Mouse (Mus musculus) left cerebral cortex, adult 11 months (tissue): ENCODE data around the gene Cdh4.
A peak's percentile ranks its signal among the peaks of the same experiment; 100 is the strongest.

ENCODE experiments used
- DNase-seq: peaks from one replicate; pipeline ENCODE4 v3.0.0; 2022; ENCODE audit warnings: low spot score

The Cdh4 gene

DNA sequence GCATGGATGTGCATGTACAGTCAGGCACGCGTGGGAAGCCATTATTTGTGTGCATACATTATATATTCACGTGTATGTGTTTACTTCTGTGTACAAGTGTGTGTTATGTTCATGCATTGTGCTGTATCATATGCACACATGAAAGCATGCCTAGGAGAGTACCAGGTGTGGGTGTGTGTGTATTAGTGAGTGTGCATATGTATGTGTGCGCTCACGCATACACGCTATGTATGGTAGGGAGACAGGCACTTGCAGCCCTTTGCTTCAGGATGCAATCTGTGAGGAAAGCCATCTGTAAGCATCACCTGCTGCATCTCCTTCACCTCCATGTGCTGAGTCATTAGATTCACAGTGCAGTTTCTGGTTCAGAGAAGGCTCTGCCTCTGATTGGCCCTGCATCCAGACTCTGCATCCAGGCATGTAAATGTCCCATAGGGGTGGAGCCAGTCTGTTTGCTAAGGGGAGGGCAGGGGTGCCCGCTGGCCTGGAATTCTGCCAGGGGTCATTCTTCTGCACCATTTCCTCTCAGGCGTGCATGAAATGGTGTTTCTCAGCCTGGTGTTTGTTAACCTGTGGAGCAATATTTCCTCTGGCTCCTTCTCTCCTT is 25.7 kb downstream of the Cdh4 start:
- no peak for DNase-seq

DNA sequence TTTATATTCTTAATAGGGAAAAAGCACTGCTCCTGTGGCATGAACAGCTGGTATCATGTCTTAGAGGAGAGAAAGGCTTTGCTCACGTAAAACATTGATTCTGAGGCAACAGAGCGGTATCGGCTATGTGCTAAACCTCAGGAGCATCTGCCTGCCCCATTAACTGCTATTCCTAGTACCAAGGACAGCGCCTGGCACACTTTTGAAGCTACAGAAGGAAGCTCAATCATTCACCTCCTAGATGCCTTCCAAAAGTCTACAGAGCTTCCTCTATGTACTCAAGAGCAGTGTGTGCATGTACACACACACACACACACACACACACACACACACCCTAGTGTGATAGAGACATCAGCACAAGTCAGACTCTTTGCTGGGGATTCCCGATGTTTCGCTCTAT is 34.4 kb downstream of the Cdh4 start:
- DNase-seq: no peak

DNA sequence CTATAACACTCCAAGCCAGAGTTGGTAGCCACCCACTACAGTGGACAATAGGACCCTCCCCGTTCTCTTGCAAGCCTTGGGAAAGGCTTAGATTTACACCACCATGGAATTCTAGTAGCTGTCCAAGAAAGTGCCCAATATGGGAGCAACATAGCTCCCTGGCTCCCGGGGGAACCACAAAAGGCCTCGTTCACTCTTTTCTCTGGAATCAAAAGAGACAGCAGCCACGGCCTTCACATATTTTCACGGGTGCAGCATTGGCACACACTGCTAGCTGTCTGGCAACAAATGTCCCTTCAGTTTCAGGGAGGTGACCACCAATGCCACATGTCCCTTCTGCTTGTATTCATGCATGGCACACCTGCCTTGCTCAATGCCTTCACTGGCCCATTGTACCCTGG is 38.6 kb downstream of the Cdh4 start:
- no peak for DNase-seq

DNA sequence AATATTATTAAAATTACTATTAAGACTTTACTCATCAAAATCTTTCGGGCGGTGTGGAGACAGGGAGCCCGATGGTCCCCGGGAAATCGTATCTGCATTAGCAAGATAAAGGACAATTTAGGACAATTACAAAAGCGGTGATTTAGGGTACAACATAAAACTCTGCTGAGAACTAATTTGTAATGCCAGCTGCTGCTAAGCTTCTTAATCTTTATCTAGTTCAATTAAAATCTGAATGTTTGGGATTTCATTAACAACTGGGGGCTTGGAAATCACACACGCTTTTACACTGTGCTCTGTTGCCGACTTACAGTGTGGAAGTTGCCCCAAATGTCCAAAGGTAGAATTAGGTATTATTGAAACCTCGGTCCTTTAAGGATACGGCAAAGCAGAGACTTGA is 39.1 kb downstream of the Cdh4 start:
- no peak for DNase-seq

DNA sequence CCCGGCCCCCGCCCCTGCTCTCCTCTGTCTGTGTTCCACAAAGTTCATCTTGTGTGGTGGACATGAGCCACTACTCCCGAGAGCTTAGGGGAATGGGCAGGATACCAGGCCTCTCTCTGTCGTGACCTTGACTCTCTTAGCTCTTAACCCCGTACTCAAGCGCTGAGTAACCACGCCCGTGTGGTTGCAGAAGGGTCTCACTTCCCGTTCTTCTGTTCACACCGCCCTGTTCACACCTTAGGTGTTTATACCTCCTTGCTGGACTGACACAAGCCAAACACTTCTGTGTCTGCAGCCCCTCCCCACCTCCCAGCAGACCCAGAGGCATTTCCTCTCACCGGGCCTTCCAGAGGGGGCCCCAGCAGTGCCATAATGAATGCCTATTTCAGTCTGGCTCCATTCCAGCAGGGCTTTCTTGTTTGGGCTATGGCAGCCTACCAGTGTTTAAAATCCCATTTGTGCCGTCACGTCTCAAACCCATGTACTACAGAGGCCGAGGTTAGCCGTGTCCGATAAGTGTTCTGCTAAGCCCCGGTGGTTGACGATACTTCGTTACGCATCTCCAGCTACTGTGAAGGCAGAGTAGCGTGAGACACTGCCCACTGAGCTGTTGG is 46.4 kb downstream of the Cdh4 start:
- DNase-seq: no peak

DNA sequence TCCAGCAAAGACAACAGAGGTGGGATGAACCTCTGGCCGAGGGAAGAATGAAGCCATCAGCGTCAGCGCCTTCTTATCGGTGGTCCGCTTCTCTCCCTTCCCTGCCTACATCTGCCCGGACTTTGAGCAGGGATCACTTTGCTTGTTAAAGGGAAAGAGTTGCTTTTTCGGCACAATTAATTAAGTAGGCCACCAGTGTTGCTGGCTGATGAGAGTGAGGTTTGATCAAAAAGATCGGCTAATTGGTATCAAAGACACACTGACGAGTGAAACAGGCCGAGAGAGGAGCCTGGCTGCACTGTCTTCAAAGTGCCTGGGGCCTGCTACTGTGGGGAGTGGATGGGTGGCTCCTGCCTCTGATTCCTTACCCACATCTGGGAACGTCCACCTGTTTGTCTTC is 49.7 kb downstream of the Cdh4 start:
- no peak for DNase-seq

DNA sequence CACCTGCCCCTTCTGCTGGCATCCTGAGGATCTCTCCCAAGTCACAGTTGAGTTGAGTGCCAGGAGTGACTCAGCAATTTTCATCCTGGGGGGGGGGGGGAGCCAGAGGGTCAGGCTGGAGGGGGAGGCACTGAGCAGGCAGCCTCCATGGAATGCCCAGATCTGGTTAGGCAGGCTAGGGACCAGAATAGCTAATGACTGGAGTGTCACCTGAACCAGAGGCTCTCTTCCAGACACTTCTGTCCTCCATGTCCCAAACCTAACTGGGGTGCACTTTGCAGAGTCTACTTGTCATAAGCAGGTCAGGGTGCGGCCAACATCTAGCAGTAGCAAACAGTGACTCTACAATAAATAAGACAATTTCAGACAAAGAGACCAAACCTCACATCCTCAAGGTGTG is 52.0 kb downstream of the Cdh4 start:
- DNase-seq: no peak

DNA sequence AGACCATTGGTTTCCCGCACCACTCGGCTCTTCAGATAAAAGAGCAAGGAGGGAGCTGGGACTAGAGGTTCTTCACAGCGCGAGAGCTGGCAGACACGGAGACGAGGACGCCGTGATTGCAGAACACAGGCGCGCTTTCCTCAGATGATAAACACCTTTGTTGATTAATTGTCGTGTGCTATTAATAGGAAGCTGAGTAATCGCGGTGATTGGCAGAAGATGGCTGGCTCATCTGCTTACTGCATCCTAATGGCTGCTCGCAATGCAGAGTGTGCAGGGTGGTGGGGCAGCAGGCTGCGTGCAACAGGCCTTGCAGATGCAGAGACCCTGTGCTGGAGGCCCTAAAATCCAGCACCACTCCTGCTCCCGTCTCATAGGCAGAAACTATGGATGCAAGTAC is 68.2 kb downstream of the Cdh4 start:
- DNase-seq: no peak

DNA sequence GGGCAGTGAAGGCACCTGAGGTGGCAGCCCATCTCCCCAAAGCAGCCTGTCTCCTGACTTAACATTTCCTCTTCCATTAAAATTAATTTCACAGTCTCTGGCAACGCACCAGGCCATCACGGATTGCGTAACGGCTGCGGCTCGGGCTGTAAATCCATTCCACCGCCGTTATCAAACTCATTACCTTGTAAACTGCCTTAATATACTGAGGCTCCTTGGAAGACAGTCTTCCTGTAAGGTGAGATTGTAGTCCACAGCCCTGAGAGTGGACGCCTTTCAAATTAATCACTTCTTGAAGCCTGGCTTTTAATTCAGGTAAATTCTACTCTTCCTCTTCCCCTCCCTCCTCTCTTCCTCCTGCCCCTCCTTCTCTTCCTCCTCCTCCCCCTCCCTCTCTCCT is 74.3 kb downstream of the Cdh4 start:
- DNase-seq: no peak

DNA sequence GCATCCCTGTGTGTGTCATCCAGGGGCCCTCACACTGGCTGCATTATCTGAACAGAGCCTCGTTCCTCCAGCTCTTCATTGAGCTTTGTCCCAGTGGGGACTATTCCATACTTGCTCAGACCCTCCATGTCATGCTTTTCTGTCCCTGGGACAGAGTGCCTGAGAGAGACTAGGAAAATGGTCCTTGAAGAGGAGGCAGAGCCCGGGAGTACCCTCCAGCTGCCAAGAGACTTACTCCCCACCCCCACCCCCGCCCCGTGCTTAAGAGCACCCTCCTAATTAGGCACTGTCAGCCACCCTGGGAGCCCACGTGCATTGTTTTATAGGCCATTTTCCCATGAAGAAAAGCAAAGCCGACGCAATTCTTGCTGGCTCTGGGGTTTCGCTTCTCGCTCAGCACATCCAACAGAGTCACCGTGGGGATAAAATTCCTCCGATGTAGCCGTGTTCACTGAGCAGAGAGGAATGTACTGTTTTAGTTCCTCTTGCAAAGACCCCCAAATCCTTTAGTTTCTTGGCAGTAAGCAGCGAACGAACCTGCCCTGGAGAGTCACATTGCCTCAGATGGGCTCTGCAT is 76.3 kb downstream of the Cdh4 start:
- DNase-seq: no peak

DNA sequence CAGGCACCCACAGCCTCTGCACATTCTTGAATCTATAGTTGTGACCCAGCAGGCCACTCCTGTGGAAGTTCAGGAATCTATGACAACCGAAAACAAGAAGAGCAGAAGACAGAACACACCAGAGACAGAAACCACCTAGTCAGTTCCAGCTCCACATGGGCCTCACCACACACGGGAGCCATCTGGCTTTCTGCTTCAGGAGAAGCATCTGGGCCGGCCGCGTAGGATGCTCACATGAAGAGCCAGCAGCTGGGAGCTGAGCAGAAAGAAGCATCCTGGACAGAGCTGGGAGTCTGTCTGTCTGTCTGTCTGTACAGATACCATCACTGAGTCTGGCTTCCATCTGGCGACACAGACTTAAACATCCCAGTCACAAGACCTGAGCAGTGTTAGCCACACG is 76.9 kb downstream of the Cdh4 start:
- DNase-seq: peak; percentile 18

DNA sequence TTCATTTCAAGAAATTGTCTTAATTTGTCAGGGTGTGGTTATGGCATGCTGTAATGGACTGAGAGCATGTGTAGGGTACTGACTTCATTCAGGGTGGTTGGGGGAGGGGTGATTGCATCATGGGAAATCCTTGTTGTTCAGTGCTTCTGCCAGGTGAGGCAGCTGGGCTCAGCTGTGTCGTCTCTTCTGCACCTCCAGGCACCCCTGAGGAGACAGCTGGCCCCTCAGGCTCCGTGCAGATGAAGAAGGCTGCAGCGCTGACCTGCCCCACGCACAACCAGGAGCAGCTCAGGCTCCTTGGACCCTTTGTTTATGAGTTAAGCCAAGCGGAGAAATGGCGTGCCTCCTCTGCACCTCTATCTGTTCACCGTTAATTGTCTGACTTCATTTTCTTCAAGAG is 77.7 kb downstream of the Cdh4 start:
- DNase-seq: no peak

DNA sequence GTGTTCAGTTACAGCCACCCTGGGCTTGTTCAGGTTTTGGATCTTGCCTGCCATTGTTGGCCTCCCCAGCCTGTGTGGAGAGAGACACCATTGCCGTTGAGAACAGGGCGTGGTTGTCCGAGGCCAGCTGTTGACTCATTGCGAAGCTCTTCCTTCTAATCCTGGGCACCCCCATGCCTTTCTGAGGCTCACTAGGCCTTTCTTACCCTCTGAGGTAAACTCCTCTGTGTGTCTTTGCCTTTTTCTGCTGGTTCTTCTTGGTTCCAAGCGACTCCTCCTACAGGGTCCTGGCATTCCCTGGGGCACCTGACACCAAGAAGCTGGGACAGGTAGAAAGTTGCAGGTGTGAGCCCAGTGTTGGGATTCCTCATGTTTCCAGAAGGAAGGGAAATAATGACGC is 78.7 kb downstream of the Cdh4 start:
- DNase-seq: no peak

DNA sequence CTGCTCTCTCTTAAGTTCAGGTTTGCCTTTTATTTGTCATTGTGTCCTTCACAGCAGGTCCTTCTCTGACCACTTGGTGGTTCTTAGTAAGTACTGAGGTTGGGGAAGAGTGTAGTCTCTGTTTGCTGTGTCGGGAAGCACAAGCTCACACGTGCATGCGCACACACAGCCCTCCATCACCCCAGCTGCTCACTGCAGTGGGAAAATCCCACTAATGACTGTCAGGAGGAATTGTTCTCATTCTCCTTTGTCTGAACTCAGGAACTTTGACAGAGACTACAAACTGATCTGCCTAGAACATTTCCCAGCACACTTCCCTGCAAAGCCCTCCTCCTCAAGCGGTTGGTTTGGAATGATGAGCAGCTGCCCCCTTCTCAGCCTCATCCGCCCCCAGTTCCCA is 79.2 kb downstream of the Cdh4 start:
- DNase-seq: no peak

DNA sequence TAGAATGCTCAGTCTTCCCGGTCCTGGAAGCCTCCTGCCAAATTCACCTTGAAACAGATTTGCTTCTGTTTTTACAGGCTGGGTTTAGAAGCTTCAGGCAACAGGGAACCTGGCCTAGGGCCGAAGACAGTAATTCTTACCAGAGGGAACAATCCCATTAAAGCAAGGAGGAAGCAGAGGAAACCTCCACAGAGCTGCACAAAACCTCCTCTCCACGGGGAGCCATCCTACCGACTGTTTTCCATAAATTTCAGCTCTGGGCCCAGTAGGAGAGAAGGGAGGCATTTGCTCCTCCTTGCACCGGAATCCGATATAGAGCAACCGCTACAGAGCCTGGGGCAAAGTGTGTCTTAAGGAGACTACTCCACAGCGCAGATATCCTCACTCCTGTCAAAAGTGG is 79.9 kb downstream of the Cdh4 start:
- no peak for DNase-seq

DNA sequence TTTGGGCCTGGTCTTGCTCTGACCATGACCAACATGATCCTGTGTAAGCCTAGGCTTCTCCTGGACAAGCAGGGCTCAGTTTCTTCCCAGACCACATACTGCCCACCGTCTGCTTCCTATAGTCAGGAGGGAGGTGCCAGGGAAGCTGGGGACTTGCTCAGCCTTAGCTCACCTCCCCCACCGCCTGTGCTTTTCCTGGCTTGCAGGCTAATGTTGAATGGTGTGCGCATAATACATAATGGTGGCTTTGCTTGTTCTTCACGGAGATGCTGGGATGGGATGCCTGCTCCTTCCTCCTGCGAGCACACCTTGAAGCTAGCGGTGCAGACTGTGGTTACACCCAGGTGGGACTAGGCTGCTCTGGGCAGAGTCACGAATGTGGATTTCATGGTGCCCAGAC is 84.7 kb downstream of the Cdh4 start:
- DNase-seq: no peak

DNA sequence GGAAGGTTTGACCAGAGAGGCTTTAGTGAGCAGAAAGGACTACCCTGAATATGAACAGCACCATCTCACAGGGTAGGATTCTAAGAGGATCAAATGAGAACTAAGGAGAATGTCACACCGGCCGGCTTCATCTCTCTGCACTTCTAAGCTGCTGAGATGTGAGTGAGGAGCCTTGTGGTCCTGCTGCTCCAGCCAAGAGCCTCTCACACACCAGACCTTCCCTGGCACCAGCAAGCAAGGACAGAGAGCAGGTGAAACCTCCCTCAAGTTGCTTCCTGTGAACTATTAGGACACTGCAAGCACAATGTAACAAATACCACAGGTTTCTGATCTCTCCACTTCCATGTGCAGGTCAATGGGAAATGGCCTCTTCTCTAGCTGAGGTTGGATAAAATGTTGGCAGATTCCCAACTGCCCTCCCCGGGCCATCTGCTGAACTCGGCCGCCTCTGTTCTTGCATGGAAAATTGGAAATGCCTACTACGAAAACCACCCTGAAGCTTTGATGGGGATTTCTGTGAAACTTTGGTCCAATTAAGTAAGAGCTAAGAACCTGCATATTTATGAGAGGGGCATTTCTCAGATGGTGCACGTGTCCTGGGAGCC is 88.3 kb downstream of the Cdh4 start:
- no peak for DNase-seq

DNA sequence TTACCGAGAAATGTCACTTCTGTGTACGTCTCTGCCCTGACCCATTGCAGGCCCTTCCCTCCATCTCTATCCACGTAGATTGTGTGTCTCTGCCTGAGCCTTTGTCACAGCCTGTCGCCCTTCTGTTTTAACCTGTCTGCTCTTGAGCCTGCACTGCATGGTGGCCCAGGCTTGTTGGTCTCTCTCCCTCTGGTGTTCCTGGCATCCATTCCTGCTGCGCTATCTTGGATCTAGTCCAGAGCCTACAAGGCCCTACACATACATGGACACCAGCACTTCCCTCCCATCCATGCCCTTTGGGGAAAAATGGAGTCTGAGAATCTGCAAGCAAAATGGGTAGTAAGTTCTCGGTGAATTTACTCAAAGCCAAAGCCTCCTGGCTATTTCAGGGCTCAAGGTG is 91.0 kb downstream of the Cdh4 start:
- no peak for DNase-seq

DNA sequence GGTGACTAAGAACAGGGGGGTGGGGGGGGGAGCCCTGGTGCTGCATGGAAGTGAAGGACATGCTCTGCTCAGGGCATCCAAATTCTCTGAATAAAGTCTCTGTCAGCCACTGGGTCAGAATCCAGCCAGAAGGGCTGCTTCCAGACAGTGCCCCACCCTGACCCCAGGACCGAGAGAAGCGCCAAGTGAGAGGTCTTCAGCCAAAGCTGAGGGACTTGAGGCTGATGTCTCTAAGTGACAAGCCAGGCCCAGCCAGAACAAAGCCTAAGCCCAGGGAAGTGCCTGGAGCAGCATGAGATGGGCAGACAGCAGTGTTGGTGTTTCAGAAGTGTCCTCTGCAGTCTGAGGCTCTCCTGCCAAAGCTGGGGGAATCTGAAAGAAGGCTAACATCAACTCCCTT is 91.7 kb downstream of the Cdh4 start:
- no peak for DNase-seq

DNA sequence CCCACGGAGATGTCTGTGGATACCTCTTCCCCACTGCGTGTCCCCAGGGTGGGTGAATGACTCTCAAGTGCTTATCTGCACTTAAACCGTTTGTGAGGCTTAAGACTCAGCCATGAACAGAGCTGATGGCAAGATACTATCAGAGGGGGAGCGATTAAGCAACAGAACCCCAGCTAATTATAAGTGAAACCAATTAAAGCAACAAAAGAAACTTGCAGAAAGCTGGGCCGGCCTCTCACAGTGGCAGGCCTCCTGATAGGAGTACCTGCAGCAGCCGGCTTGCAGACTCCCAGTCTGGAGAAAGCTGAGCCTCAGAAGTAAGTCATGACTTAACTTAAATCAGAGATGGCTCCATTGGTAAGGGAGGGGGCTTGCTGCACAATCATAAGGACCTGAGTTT is 93.0 kb downstream of the Cdh4 start:
- no peak for DNase-seq

DNA sequence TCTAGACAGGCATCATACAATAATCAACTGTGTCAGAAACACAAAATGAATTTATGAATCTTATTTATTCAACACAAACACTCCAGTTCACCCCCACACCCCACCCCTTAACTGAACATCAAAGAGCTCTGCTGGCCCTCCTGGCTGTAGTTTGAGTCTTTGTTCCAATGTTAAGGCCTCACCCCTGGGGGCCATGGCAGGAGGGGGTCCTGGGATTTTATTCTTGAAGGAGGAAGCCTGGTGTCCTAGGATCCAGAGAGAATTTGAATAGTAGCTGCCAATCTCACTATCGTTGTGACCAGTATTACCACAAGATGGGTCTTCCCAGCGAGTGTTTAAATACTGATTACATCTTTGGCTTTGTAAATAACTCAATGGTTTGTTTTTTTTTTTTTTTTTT is 94.5 kb downstream of the Cdh4 start:
- no peak for DNase-seq

DNA sequence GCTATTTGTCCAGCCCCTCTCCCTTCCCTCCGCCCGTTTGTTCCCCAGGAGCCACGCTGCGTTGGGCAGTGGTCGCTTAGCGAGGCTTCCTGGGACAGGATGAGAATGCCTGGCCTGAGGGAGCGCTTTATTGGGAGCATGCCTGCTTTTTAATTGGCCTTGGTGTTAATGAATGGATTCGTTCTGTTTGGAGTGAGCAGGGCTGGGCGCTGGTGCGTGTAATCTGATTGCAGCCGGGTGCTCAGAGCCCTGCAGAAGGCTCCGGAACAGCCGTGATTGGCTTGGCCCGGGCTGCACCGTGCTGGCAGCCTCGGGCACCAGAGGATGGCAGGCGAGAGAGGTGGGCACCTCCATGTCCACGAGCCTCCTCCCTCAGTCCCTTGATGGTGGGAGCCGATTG is 95.2 kb downstream of the Cdh4 start:
- DNase-seq: peak; percentile 45

DNA sequence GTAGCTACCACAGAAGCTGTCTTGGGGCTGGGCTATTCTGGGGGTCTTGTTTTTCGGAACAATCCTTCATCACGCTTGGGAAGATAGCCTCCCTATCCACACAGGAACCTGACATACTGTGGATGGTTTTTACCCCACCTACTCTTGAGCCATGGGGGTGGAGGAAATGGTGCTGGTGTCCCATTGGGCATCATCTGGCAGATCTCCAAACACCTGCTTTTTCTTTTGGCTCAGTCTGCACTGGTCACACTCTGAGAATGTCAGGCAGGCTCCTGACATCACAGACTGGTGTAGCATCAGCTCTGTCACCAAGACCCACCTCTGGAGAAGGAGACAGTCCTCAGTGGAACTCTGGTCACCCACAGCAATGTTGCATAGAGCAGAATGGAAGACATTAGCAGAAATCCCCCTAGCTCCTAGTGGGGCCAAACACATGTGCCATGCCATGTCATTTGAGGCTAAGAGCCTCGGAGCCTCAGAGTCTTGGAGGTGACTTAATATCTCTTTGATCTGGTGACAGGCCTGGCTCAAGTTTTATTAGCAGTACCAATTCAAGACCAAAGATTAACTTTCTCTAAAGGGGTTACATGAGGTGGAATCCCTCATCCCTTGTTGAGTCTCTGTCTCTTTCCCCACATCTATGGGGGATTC is 95.7 kb downstream of the Cdh4 start:
- no peak for DNase-seq
